Mouse (Mus musculus) yolk sac, embryonic 10.5 days (tissue): ENCODE measurements at regions not wholly inside any gene's neighbourhood (a gene's known extent, or its start where the extent isn't known, plus 50 kb on each side); places are given as distances from the start of the nearest gene placed in this dataset.
A peak's percentile ranks its signal among the peaks of the same experiment; 100 is the strongest.

ENCODE experiments used
- DNase-seq: peaks from one replicate; pipeline ENCODE4 v3.0.0-alpha.2; 2017; ENCODE audit warnings: low spot score

- DNase-seq, result no peak
Observed at GRCm38 (mm10) chr2:143133931-143134330, 55.7 kb downstream of the Otor start.

GRCm38 (mm10) chr2:143149189-143149588 is 70.9 kb downstream of the Otor start:
- DNase-seq, result no peak

DNA sequence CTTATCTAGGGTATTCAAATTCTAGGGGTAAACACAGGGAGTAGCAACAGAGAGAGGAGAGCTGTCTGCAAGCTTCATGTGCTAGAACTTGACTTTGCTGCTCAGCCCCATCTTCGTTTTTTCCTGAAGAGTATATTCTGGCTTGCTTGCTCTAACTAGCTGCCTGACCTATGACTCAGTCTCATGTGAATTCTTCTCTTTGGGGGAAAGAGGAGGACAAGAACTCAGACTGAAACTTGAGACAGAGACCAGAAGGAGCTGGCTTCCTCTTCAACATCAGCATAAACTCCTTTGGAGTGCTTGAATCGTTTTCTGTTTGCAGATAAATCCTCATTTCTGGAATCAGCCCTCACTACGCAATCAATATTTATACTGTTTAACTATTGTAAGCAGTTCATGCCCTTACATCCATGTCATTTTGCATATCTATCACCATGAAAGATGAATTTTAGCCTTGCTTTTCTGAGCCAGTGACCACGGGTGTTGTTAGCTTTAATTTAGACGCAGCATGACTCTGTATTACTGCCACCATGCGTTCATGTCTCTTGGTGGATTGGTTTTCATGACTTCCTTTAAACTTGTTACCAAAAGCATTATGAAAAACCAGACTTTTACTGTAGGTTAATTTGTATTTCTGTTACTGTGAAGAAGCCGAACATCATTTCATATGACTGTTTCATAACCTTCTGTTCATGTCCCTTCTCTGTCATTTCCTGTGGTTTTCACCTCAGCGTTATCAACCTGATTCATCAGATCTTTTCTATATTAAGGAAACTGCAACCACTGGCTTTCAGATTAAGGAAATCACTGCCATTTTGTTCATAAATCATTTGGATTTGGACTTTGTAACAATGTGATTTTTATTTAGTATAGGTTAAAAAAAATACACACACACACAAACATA is 86.1 kb downstream of the Otor start:
- no peak for DNase-seq

- DNase-seq, result no peak
Observed at GRCm38 (mm10) chr2:143166771-143167170, 88.5 kb downstream of the Otor start.

DNA sequence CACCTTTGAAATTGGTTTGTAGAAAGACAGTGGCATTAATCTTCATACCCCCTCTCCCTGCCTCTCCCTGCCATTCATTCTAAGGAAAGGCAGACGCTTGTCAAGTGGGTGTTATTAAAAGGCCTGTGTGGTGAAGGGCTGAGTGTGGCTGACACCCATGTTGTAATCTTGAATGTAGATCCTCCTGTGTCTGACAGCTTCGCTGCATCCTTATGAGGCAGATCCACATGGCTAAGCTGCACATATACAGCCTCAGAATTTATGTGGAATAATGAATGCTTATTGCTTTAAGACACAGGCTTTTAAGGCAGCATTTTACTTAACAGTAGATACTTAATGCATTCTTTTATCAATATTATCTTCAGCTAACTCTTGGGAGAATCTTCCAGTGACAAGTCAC is 92.4 kb downstream of the Otor start:
- DNase-seq, result no peak

DNA sequence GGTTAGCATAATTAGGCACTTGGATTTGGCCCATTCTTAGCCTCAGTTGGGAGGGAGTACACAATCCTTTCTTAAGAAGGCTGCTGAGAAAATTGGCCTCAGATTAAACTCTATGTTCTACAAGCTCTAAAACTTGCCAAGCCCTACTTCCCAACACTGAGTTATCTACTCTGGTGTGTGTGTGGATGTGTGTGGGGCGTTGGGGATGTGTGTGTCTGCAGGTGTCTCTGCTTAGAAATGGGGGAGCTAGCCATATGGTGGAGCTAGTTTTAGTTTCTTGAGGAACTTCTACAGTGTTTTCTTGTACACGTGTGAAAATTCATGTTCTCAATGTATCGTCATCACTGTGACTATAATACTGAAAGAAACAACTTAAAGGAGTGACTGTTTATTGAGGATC is 106.3 kb downstream of the Otor start:
- DNase-seq, result no peak

- DNase-seq, result no peak
Observed at GRCm38 (mm10) chr2:143192256-143193164, 114.2 kb downstream of the Otor start.

DNA sequence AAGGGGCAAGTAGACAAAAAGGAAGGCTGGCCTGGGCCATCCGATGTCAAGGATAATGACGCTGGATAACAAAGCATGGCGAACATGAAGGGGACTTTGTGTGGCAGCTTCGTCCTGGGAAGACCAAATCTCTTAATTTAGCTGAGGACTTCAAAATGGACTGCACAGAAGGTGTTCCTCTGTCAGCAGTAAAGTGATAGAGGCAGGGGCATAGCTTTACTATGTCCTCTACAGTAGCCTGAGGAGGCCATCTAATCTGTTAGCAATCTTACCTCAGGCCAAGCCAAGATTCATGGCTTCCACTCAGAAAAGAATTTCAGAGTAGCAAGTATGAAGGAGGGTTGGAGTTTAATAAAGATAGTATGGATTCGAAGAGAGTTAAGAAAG is 114.9 kb downstream of the Otor start:
- no peak for DNase-seq

DNA sequence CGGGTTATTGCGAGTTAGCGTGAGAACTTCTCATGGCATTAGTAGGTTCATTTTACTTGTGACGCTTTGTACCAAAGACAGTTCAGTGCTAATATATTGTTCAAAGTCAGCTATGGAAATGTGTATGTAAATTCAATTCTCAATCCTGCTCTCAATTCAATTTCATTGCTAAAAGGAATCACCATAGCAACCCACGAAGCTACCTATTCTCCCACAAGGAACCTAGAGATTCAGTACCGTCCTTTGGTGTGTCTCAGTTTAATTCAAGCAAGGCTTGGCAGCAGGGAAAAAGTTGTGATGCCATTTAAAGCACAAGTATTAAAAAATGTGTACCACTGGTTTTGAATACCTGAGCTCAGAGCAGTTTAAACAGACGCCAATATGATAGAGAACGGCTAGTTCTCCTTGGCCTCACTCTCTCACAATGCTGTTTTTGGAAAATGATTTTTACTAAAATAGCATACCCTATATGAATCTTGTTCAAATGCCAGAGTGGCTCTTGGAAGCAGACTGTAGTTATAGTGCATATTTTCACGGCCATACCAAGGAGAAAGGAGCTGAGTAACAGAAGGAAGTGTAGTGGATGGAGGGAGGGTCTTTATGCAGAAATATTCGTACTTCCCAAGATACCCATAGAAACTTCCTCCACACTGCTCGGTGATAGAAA is 121.4 kb downstream of the Otor start:
- DNase-seq, result no peak

DNA sequence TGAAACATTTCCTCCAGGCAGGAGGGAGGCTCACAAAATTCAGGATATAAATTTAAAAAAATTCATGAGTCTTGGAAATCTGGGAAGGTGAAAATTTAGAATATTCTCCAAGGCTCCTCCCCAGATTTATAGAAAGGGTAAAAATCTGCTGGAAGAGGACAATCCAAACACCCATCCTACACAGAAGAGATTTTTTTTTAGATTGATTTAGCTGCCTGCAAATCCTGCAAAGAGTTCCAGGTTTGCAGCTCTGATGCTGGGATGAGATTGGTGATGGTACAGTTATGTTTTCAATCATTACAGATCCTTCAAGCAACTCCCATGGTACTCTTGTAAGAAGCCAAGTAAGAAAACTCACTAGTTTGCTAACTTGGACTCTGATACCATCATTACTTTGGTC is 127.8 kb downstream of the Otor start:
- no peak for DNase-seq

- DNase-seq, result peak; percentile 9
Observed at GRCm38 (mm10) chr2:143207191-143207590, 128.9 kb downstream of the Otor start.

DNA sequence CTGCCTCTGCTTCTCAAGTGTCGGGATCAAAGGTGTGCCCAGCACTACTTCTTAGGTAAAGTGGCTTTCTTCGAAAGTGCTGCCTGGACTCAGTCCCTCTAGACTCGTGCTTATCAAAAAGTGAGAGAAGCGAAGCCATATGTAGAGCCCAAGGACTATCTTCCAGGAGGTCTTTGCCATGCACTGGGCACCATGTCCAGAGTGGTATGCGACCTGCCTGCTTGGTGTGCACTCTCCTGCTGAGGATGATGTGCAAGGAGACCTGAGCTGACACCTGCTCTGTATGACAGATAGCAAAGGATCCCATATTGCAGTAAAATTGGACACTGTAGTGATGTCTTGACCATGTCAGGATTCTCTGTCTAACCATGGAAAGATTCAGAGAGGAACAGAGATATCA is 139.0 kb downstream of the Otor start:
- no peak for DNase-seq

- DNase-seq, result no peak
Observed at GRCm38 (mm10) chr2:143217760-143218358, 139.6 kb downstream of the Otor start.

- DNase-seq, result no peak
Observed at GRCm38 (mm10) chr2:143222326-143222725, 144.1 kb downstream of the Otor start.

DNA sequence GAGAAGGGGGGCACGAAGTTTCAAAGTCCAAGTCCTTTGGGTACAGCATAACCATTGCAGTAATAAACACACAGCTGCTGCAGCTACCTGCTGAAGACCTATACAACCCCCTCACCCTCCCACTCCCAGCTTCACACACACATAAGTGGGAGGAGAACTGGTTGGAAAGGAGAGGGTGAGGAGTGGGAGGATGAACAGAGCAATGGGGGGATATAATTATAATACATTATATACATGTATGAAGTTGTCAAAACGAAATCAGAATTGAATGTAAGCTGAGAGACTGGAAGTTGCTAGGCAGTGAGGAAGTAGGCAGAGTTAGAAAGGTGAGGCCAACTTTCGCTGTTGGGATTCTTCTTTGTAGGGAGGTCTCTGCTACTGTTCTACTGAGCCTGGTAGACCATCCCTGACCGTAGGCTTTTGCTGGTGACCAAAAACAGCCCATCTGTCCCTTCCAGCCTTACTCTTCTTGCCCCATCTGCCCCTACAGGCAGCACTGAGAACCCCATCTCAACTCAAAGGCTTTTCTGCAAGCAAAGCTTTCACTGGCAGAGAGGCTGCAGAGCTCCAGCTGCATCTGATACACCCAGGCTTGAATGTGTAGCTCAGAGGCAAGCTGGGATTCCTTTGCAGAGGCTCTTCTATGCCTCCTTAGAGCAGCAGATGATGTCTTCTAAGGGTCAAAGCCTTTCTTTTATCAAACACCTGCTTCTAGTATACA is 146.3 kb downstream of the Otor start:
- DNase-seq, result no peak

- no peak for DNase-seq
Observed at GRCm38 (mm10) chr2:143233795-143234194, 155.5 kb downstream of the Otor start.

- no peak for DNase-seq
Observed at GRCm38 (mm10) chr2:143240274-143240673, 162.0 kb downstream of the Otor start.

DNA sequence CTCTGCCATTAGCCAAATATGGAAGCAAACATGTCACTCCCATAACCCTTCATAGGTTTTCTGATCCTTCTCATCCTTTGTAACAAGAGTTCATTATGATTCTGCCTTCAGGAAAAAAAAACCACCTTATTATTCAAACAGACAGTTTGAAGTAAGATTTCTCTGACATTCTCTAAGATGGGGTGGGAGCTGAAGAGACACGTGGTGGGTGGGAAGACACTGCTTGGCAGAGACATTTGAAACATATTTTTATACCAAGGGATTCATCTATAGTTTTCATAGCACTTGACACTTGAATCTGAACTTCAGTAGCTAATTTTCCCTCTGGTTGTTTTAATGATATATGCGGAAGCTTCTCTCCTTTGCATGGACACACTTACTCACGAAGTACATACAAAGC is 165.5 kb downstream of the Otor start:
- no peak for DNase-seq

- no peak for DNase-seq
Observed at GRCm38 (mm10) chr2:143246131-143246665, 167.9 kb downstream of the Otor start.

DNA sequence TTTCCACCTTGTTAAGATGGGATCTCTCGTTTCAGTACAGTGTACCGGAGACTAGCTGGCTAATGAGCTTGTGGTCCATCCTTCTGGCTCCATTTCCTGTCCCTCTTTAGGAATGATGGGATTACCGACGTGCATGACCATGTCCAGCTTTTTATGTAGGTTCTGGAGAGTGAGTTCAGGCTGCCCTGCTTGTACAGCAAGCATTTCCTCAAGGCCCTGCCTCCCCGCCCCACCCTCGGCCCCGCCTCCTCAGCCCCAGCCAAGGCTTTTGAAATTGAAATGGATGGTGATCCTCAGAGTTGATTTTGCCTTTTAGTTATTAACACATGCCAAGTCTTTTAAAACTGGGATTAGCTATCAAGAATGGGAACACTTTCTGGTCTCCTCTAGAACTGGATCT is 190.8 kb downstream of the Otor start:
- DNase-seq, result no peak

DNA sequence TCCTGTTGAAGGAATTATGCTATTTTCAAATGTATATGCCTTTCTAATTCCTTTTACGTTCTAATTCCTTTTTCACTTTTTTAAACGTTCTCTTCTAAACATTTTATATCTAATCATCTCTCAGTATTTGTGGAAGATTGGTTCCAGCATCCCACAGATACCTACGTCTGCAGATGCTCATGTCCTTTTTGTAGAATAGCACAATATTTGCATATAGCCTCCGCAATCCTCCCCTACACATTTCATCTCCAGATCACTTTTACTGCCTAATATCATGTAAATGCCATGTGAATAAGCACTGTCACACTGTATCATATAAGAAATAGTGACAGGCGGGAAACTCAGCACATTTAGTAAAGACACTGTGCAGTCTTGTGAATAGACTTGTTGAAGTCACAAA is 192.6 kb downstream of the Otor start:
- DNase-seq, result no peak
